Mouse (Mus musculus) C2C12 (cell line): ENCODE results near the gene Rgs14. TPM values are rescaled to one million over a fixed set of nuclear protein-coding genes. Genes with fewer than 3 reads are reported as not detected.

ENCODE experiments used
- H3K27me3 ChIP-seq: one replicate; pipeline ENCODE4 v1.6.1; 2011; ENCODE audit not compliant: control insufficient read depth, insufficient read depth, insufficient read length
- H3K36me3 ChIP-seq: one replicate; pipeline ENCODE4 v1.6.1; 2011; ENCODE audit not compliant: control insufficient read depth, insufficient read depth
- H3K4me3 ChIP-seq: one replicate; pipeline ENCODE4 v1.5.1; 2011; ENCODE audit warnings: mild to moderate bottlenecking, control low read depth; ENCODE audit not compliant: poor library complexity, insufficient read depth, severe bottlenecking
- H3K79me2 ChIP-seq: one replicate; pipeline ENCODE4 v1.6.1; 2011; ENCODE audit not compliant: control insufficient read depth, insufficient read depth
- H3K79me3 ChIP-seq: one replicate; pipeline ENCODE4 v1.6.1; 2011; ENCODE audit warnings: low read depth, control low read depth
- H3ac ChIP-seq: one replicate; pipeline ENCODE3; 2011; ENCODE audit warnings: low read depth; ENCODE audit not compliant: control insufficient read depth, insufficient read length
- CEBPB ChIP-seq: IDR thresholded peaks from one replicate; pipeline ENCODE4 v1.6.1; 2011; ENCODE audit warnings: low read depth, mild to moderate bottlenecking, control low read depth, moderate library complexity
- CTCF ChIP-seq: IDR thresholded peaks from one replicate; pipeline ENCODE4 v1.5.1; 2011; ENCODE audit not compliant: control insufficient read depth, insufficient read depth, insufficient read length
- FOSL1 ChIP-seq: IDR thresholded peaks from one replicate; pipeline ENCODE4 v1.8.0; 2011; ENCODE audit warnings: mild to moderate bottlenecking, low read length; ENCODE audit not compliant: poor library complexity, insufficient read depth, severe bottlenecking
- MAX ChIP-seq: IDR thresholded peaks from one replicate; pipeline ENCODE4 v1.6.1; 2011; ENCODE audit warnings: mild to moderate bottlenecking, control low read depth
- MYOD1 ChIP-seq: IDR thresholded peaks from one replicate; pipeline ENCODE4 v1.6.1; 2011; ENCODE audit warnings: low read depth; ENCODE audit not compliant: control insufficient read depth, insufficient read length
- MYOG ChIP-seq: IDR thresholded peaks from one replicate; pipeline ENCODE4 v1.6.1; 2011; ENCODE audit not compliant: control insufficient read depth, insufficient read length; ENCODE audit errors: extremely low read depth
- USF1 ChIP-seq: IDR thresholded peaks from one replicate; pipeline ENCODE4 v1.6.1; 2011; ENCODE audit warnings: low read depth, mild to moderate bottlenecking, control low read depth, moderate library complexity
- long read RNA-seq, 2 experiments: library from polyadenylated mRNA; unstranded; transcript quantifications; one replicate each; pipeline ENCODE4 v2.0.0; 2019 to 2020
- polyA plus RNA-seq: library from polyadenylated mRNA; unstranded; fragments of >200 nt; fragmentation: generic; extraction: Trizol; gene quantifications from one replicate; pipeline ENCODE4 v1.2.1, GENCODE M21; 2012; ENCODE audit warnings: missing spikeins

Gene Rgs14
- polyA plus RNA-seq: 0.08 TPM
- long read RNA-seq, experiment 1: 0 reads
- long read RNA-seq, experiment 2: 0 reads

GRCm38 (mm10) chr13:55369531-55370114, at the start of gene Rgs14:
TSS of gene Rgs14 (plus strand) at chr13:55369732.
- TF ChIP-seq CEBPB (no peak), MAX (no peak), USF1 (no peak), MYOD1 (no peak), CTCF (no peak), FOSL1 (no peak), MYOG (no peak)
- peaks cover 46% of the 10 kb centered on the region for H3K27me3 ChIP-seq

GRCm38 (mm10) chr13:55319931-55320533, 49.5 kb upstream of the Rgs14 start, which contains the start of gene Prelid1:
TSS of gene Prelid1 (plus strand) at chr13:55320500.
- H3K27me3 ChIP-seq: no peaks in the 10 kb centered on the region
- peak within 1 kb of the TSS; percentile 92 for H3ac ChIP-seq
- H3K79me2 ChIP-seq: peaks cover 52% of the 10 kb centered on the region
- H3K36me3 ChIP-seq: peaks cover 40% of the 10 kb centered on the region
- TF ChIP-seq MYOD1 (peak; percentile 41), MYOG (no peak), MAX (no peak), USF1 (no peak), FOSL1 (no peak)
- peaks cover 30% of the 10 kb centered on the region for H3K79me3 ChIP-seq
- H3K4me3 ChIP-seq: peak within 1 kb of the TSS; percentile 92

More at GRCm38 (mm10) chr13:55369531-55370114, at the start of gene Rgs14:
- no peaks in the 10 kb centered on the region for H3K36me3 ChIP-seq
- no peak within 1 kb of the TSS for H3K4me3 ChIP-seq
- H3K79me3 ChIP-seq: no peaks in the 10 kb centered on the region
- no peak within 1 kb of the TSS for H3ac ChIP-seq
- H3K79me2 ChIP-seq: no peaks in the 10 kb centered on the region

DNA sequence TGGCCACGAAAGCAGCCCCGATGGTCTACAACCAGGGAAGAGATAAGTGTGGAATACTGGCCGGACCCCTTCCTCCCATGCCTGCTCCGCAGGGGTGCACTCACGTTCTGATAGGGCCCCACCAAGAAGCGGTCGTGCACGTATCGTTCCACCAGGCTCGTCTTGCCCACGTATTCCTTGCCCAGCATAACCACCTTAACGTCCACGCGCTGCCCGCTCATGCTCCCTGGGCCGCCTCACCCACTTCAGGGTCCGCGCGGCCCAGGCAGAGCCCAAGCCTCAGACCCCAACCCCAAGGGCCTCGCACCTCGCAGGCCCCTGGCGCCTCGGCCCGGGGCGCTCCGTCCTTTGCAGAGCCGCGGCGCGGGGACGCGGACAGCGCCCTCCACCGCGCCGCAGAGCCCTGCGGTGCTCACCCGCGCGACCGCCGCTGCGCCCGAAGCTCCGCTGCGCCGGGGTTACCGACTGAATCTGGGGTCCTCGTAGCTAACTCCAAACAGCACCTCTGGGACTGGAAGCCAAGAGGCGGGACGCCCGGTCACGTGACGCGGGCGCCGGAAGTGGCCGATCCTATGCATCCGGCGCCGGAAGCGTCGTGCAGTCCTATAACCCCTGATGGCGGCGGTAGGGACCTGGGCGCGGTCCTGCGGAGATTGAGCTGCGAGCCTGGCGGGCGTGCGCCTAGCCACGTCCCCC, 48.0 kb upstream of the Rgs14 start, which contains the start of gene Rab24:
Gene Rab24 (minus strand): TSS at position 513 of the 696 bp plus-strand sequence.
- Histone ChIP-seq H3K36me3 (peaks cover 49% of the 10 kb centered on the region), H3K27me3 (no peaks in the 10 kb centered on the region), H3K79me3 (peaks cover 34% of the 10 kb centered on the region), H3K4me3 (peak within 1 kb of the TSS; percentile 92), H3ac (peak within 1 kb of the TSS; percentile 92), H3K79me2 (peaks cover 52% of the 10 kb centered on the region)
- no peak for TF ChIP-seq CEBPB
- TF ChIP-seq USF1: peak; percentile 97
- TF ChIP-seq MAX: no peak

DNA sequence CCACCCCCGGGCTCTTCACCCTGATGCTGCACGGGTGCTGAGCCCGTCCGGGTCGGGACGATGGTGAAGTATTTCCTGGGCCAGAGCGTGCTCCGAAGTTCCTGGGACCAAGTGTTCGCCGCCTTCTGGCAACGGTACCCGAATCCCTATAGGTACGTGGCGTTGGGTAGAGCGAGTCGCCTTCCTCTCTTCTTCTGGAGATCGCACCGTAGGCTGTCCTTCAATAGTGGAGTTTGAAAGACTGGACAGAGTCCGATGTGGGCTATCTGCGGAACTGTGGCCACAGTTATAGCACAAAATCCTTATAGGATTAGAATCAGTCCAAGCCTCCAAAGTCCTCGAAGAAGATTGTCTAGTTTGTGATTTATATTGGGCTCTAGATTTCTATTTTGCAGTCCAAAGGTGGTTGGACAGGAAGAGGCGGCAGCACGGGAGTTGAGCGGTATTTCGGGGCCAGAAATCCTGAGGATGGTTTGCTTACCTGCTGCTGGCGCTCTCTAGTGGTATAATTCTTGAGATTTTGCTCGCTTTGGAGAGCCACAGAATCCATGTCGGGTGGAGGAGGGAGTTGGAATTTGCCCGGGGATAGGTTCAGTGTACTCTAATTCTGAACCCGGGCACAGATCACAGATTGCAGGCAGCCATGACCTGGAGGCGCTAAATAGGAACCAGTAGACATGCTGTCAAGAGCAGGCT, 47.3 kb upstream of the Rgs14 start:
- H3K79me2 ChIP-seq: peaks cover 52% of the 10 kb centered on the region
- peak overlapping the region; percentile 92 for H3K4me3 ChIP-seq
- TF ChIP-seq CEBPB (no peak), FOSL1 (no peak), CTCF (no peak), USF1 (no peak), MYOG (no peak), MYOD1 (no peak), MAX (no peak)
- H3ac ChIP-seq: peak overlapping the region; percentile 92
- H3K79me3 ChIP-seq: peaks cover 34% of the 10 kb centered on the region
- H3K36me3 ChIP-seq: peaks cover 49% of the 10 kb centered on the region
- H3K27me3 ChIP-seq: no peaks in the 10 kb centered on the region

DNA sequence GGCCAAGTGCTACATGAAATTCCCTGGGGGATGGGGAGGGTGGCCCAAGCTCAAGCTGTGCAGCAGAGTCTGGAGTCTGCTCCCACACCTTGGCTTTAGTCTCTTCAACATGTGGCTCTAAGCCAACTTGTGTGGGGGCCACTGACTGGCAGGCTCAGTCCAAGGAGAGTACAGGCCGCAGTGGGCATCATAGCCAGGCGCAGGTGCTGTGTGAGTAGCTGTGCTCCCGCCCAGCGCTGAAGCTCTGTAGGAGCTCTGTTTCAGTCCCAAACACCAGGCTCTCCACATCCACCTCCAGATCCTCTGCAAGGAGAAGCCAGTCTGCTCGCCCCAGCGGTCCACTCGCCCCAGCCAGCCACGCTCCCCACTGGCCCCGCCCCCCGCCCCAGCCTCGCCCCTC, 43.9 kb upstream of the Rgs14 start:
- H3K36me3 ChIP-seq: peaks cover 29% of the 10 kb centered on the region
- no peak for TF ChIP-seq CEBPB
- no peak overlapping the region for H3K4me3 ChIP-seq
- H3K27me3 ChIP-seq: no peaks in the 10 kb centered on the region
- H3ac ChIP-seq: no peak overlapping the region
- H3K79me2 ChIP-seq: peaks cover 57% of the 10 kb centered on the region
- H3K79me3 ChIP-seq: peaks cover 36% of the 10 kb centered on the region
